Comparison of ENCODE assay signal across 21 mouse cellular contexts in the genomic region with DNA sequence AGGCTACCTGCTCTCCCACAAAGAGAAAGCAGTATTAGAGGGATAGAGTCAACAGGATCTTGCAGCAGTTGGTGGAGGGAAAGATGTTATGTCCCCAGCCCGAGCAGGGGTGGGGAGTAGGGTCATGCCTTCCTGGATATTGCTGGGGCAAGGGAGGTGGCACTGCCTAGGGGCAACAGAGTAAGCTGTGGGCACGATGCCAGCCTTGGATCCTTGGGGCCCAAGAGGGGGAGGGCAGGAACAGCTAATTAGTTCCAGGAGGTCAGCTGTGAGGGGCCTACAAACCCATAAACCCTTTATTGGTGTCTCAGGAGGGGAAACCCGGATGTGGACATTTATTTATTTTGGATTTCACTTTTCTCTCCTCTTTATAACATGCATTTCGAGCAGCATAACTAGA. TPM values are rescaled to one million over a fixed set of nuclear protein-coding genes. Genes with fewer than 3 reads are reported as not detected.
A peak's percentile ranks its signal among the peaks of the same experiment; 100 is the strongest.
DNase-seq lines count a peak whose midpoint lies in the region; ATAC-seq and TF ChIP-seq lines count a peak whose summit lies in the region.
"Had no signal": no experiment of that assay in that cellular context is flagged by ENCODE, and none has a peak within 500 bp of the region (broad histone marks: within the 10 kb centered on the region; RNA-seq: fewer than 3 reads in every experiment).

No protein-coding gene starts in this region.

- 0 out of 2 replicates have a peak, but pooled peaks cover 7% of the 10 kb centered on the region for H3K4me1 ChIP-seq in intestine, postnatal 0 days (replicated peaks; ENCODE audit: control insufficient read depth, insufficient read depth, low read length)
- H3K4me1 ChIP-seq in intestine, embryonic 16.5 days (ENCODE audit: control insufficient read depth, insufficient read depth, low read length) = 0 out of 2 replicates have a peak, but pooled peaks cover 10% of the 10 kb centered on the region
- peaks cover 11% of the 10 kb centered on the region; the same call in 1 of the 2 replicates for H3K4me1 ChIP-seq in midbrain, embryonic 13.5 days (replicated peaks)
- H3K4me1 ChIP-seq in midbrain, embryonic 15.5 days = peaks cover 7% of the 10 kb centered on the region; the same call in 1 of the 2 replicates
- H3K4me1 ChIP-seq in embryonic facial prominence, embryonic 13.5 days = peaks cover 58% of the 10 kb centered on the region
- peaks cover 84% of the 10 kb centered on the region for H3K4me1 ChIP-seq in limb, embryonic 13.5 days

- no peaks in the 10 kb centered on the region for H3K9me3 ChIP-seq in intestine, postnatal 0 days (ENCODE audit: control insufficient read depth)
- no peaks in the 10 kb centered on the region for H3K9me3 ChIP-seq in intestine, embryonic 16.5 days (ENCODE audit: control insufficient read depth, low read length)
- no peaks in the 10 kb centered on the region for H3K9me3 ChIP-seq in midbrain, embryonic 13.5 days
- H3K9me3 ChIP-seq in midbrain, embryonic 15.5 days = no peaks in the 10 kb centered on the region
- no peaks in the 10 kb centered on the region for H3K9me3 ChIP-seq in embryonic facial prominence, embryonic 13.5 days
- H3K9me3 ChIP-seq in limb, embryonic 13.5 days = no peaks in the 10 kb centered on the region
- H3K9me3 ChIP-seq: forebrain, embryonic 12.5 days; heart, embryonic 13.5 days; megakaryocyte, embryonic 14.5 days; neural tube, embryonic 15.5 days had no signal

- no peak for DNase-seq in cerebellum, adult 11 months
- DNase-seq: adrenal gland, postnatal 25 days; heart, postnatal 4 days; layer of hippocampus, postnatal 36 days; lung, postnatal 10 days; thymus, postnatal 25 days had no signal

- no peak overlapping the region for H3K4me2 ChIP-seq in intestine, postnatal 0 days (replicated peaks; ENCODE audit: low read depth)
- no peak overlapping the region for H3K4me2 ChIP-seq in intestine, embryonic 16.5 days (ENCODE audit: low read depth, low read length)
- H3K4me2 ChIP-seq in midbrain, embryonic 13.5 days (replicated peaks) = no peak overlapping the region
- no peak overlapping the region for H3K4me2 ChIP-seq in midbrain, embryonic 15.5 days
- no peak overlapping the region for H3K4me2 ChIP-seq in embryonic facial prominence, embryonic 13.5 days
- H3K4me2 ChIP-seq in limb, embryonic 13.5 days (replicated peaks) = 0 out of 2 replicates have a peak overlapping the region, but pooled peaks have one; percentile 5
- H3K4me2 ChIP-seq: forebrain, embryonic 12.5 days; heart, embryonic 13.5 days; neural tube, embryonic 15.5 days had no signal

- peak; percentile 32; the same call in 1 of the 2 replicates for ATAC-seq in intestine, postnatal 0 days
- no peak for ATAC-seq in intestine, embryonic 16.5 days
- ATAC-seq in midbrain, embryonic 13.5 days = no peak
- ATAC-seq in midbrain, embryonic 15.5 days (replicated peaks) = no peak
- no peak for ATAC-seq in embryonic facial prominence, embryonic 13.5 days (ENCODE audit: insufficient number of reproducible peaks, insufficient read depth, low FRiP score, low TSS enrichment, low read depth)
- ATAC-seq in limb, embryonic 13.5 days (ENCODE audit: low FRiP score, low read depth) = peak; percentile 9; the same call in 1 of the 2 replicates
- ATAC-seq in megakaryocyte-erythroid progenitor cell, adult 5-6 weeks (replicated peaks; ENCODE audit: low FRiP score, low TSS enrichment, poor library complexity, severe bottlenecking) = no peak

- no peak for TF ChIP-seq CTCF in intestine, postnatal 0 days (IDR thresholded peaks at IDR 0.05; ENCODE audit: low read depth)

- no peak overlapping the region for H3K27ac ChIP-seq in intestine, postnatal 0 days (ENCODE audit: low read depth, low read length)
- no peak overlapping the region for H3K27ac ChIP-seq in intestine, embryonic 16.5 days (ENCODE audit: low read length)
- no peak overlapping the region for H3K27ac ChIP-seq in midbrain, embryonic 13.5 days
- no peak overlapping the region for H3K27ac ChIP-seq in midbrain, embryonic 15.5 days
- peak overlapping the region; percentile 72; the same call in 1 of the 2 replicates for H3K27ac ChIP-seq in embryonic facial prominence, embryonic 13.5 days
- H3K27ac ChIP-seq in limb, embryonic 13.5 days = peak overlapping the region; percentile 85
- H3K27ac ChIP-seq: forebrain, embryonic 12.5 days; heart, embryonic 13.5 days; neural tube, embryonic 15.5 days had no signal

- WGBS in intestine, postnatal 0 days = 16% methylated on average over 4 of the region's 4 CpGs
- 30% methylated on average over 4 of the region's 4 CpGs for WGBS in intestine, embryonic 16.5 days
- WGBS in midbrain, embryonic 13.5 days = 55% methylated on average over 4 of the region's 4 CpGs
- WGBS in midbrain, embryonic 15.5 days = 41% methylated on average over 4 of the region's 4 CpGs
- WGBS in embryonic facial prominence, embryonic 13.5 days = 18% methylated on average over 4 of the region's 4 CpGs
- WGBS in limb, embryonic 13.5 days = 9% methylated on average over 4 of the region's 4 CpGs

- H3K27me3 ChIP-seq in intestine, postnatal 0 days (replicated peaks; ENCODE audit: control insufficient read depth, insufficient read depth, low read length) = peaks cover 3% of the 10 kb centered on the region; the same call in 1 of the 2 replicates
- H3K27me3 ChIP-seq in intestine, embryonic 16.5 days (replicated peaks; ENCODE audit: control insufficient read depth, insufficient read depth, low read length) = no peaks in the 10 kb centered on the region
- H3K27me3 ChIP-seq in midbrain, embryonic 13.5 days = peaks cover 6% of the 10 kb centered on the region
- H3K27me3 ChIP-seq in midbrain, embryonic 15.5 days (replicated peaks) = no peaks in the 10 kb centered on the region
- 0 out of 2 replicates have a peak, but pooled peaks cover 4% of the 10 kb centered on the region for H3K27me3 ChIP-seq in embryonic facial prominence, embryonic 13.5 days
- H3K27me3 ChIP-seq in limb, embryonic 13.5 days = peaks cover 3% of the 10 kb centered on the region; the same call in 1 of the 2 replicates

- H3K36me3 ChIP-seq in intestine, postnatal 0 days (ENCODE audit: control insufficient read depth, insufficient read depth) = no peaks in the 10 kb centered on the region
- H3K36me3 ChIP-seq in intestine, embryonic 16.5 days (ENCODE audit: control insufficient read depth, insufficient read depth, low read length) = no peaks in the 10 kb centered on the region
- no peaks in the 10 kb centered on the region for H3K36me3 ChIP-seq in midbrain, embryonic 13.5 days
- H3K36me3 ChIP-seq in midbrain, embryonic 15.5 days (replicated peaks) = no peaks in the 10 kb centered on the region
- no peaks in the 10 kb centered on the region for H3K36me3 ChIP-seq in embryonic facial prominence, embryonic 13.5 days
- H3K36me3 ChIP-seq in limb, embryonic 13.5 days = no peaks in the 10 kb centered on the region
- H3K36me3 ChIP-seq: forebrain, embryonic 12.5 days; heart, embryonic 13.5 days; neural tube, embryonic 15.5 days had no signal

- no peak overlapping the region for H3K4me3 ChIP-seq in intestine, postnatal 0 days (ENCODE audit: low read depth, low read length)
- H3K4me3 ChIP-seq in intestine, embryonic 16.5 days (ENCODE audit: low read length) = no peak overlapping the region
- no peak overlapping the region for H3K4me3 ChIP-seq in midbrain, embryonic 13.5 days (replicated peaks)
- H3K4me3 ChIP-seq in midbrain, embryonic 15.5 days = no peak overlapping the region
- no peak overlapping the region for H3K4me3 ChIP-seq in embryonic facial prominence, embryonic 13.5 days
- no peak overlapping the region for H3K4me3 ChIP-seq in limb, embryonic 13.5 days
- H3K4me3 ChIP-seq: forebrain, embryonic 12.5 days; heart, embryonic 13.5 days; megakaryocyte, embryonic 14.5 days; neural tube, embryonic 15.5 days had no signal

- no peak overlapping the region for H3K9ac ChIP-seq in intestine, postnatal 0 days (ENCODE audit: low read depth, low read length)
- no peak overlapping the region for H3K9ac ChIP-seq in intestine, embryonic 16.5 days (ENCODE audit: low read depth, low read length)
- peak overlapping the region; percentile 32; the same call in 1 of the 2 replicates for H3K9ac ChIP-seq in midbrain, embryonic 13.5 days (replicated peaks)
- H3K9ac ChIP-seq in midbrain, embryonic 15.5 days = no peak overlapping the region
- no peak overlapping the region for H3K9ac ChIP-seq in embryonic facial prominence, embryonic 13.5 days
- H3K9ac ChIP-seq in limb, embryonic 13.5 days = no peak overlapping the region
- H3K9ac ChIP-seq: forebrain, embryonic 12.5 days; heart, embryonic 13.5 days; neural tube, embryonic 15.5 days had no signal

RNA-seq across cellular contexts. Expression of a gene that starts 10.4 kb away (rescaled TPM):
- 0.81 and 1.0 TPM in 2 replicates for polyA plus RNA-seq in intestine, postnatal 0 days (2015; fragmentation: Nextera tagmentation; extraction: Ambion mirVana)
- polyA plus RNA-seq in intestine, embryonic 16.5 days (2015; fragmentation: Nextera tagmentation; extraction: Ambion mirVana) = 2.3 and 2.6 TPM in 2 replicates
- 5.8 and 6.7 TPM in 2 replicates for polyA plus RNA-seq in midbrain, embryonic 13.5 days (2015; fragmentation: Nextera tagmentation; extraction: Ambion mirVana)
- 8.7 and 12.5 TPM in 2 replicates for polyA plus RNA-seq in midbrain, embryonic 15.5 days (2015; fragmentation: Nextera tagmentation; extraction: Ambion mirVana)
- polyA plus RNA-seq in embryonic facial prominence, embryonic 13.5 days (2015; fragmentation: Nextera tagmentation; extraction: Ambion mirVana) = 13.8 and 23.0 TPM in 2 replicates
- polyA plus RNA-seq in limb, embryonic 13.5 days (2015; fragmentation: Nextera tagmentation; extraction: Ambion mirVana) = 32.1 and 47.5 TPM in 2 replicates
- 0.27 TPM in 1 of 2 replicates, not detected in the other for total RNA-seq in megakaryocyte-erythroid progenitor cell, adult 5-6 weeks (2014; fragmentation: Nextera tagmentation)
- total RNA-seq in megakaryocyte-erythroid progenitor cell, adult 5-6 weeks (2017) = not detected in 2 replicates

RNA-seq across cellular contexts. Expression of a gene that starts 56.7 kb away (rescaled TPM):
- 0.04 TPM in 1 of 2 replicates, not detected in the other for polyA plus RNA-seq in intestine, postnatal 0 days (2015; fragmentation: Nextera tagmentation; extraction: Ambion mirVana)
- 0.05 and 0.07 TPM in 2 replicates for polyA plus RNA-seq in intestine, embryonic 16.5 days (2015; fragmentation: Nextera tagmentation; extraction: Ambion mirVana)
- polyA plus RNA-seq in midbrain, embryonic 13.5 days (2015; fragmentation: Nextera tagmentation; extraction: Ambion mirVana) = 0.12 and 0.24 TPM in 2 replicates
- polyA plus RNA-seq in midbrain, embryonic 15.5 days (2015; fragmentation: Nextera tagmentation; extraction: Ambion mirVana) = 0.52 and 0.54 TPM in 2 replicates
- polyA plus RNA-seq in embryonic facial prominence, embryonic 13.5 days (2015; fragmentation: Nextera tagmentation; extraction: Ambion mirVana) = 0.04 and 0.08 TPM in 2 replicates
- 0.31 and 0.32 TPM in 2 replicates for polyA plus RNA-seq in limb, embryonic 13.5 days (2015; fragmentation: Nextera tagmentation; extraction: Ambion mirVana)
- not detected in 2 replicates for total RNA-seq in megakaryocyte-erythroid progenitor cell, adult 5-6 weeks (2014; fragmentation: Nextera tagmentation)
- not detected in 2 replicates for total RNA-seq in megakaryocyte-erythroid progenitor cell, adult 5-6 weeks (2017)
- total RNA-seq: granulocyte monocyte progenitor cell, adult 5-6 weeks; liver, adult 2 months; monocyte, adult 5-6 weeks had no signal
- polyA plus RNA-seq: liver, adult 2 months; small intestine, adult 2 months had no signal

Comparison
In these comparisons a context has a peak if more than half of its experiments do, and no peak if none do; other contexts are left out.
1. ATAC-seq: peak in intestine, postnatal 0 days (single experiment) and limb, embryonic 13.5 days (single experiment); none in intestine, embryonic 16.5 days (single experiment), midbrain, embryonic 13.5 days (single experiment), midbrain, embryonic 15.5 days (single experiment), embryonic facial prominence, embryonic 13.5 days (single experiment) and megakaryocyte-erythroid progenitor cell, adult 5-6 weeks (single experiment).
2. H3K27ac ChIP-seq: peak in embryonic facial prominence, embryonic 13.5 days (single experiment) and limb, embryonic 13.5 days (single experiment); none in intestine, postnatal 0 days (single experiment), intestine, embryonic 16.5 days (single experiment), midbrain, embryonic 13.5 days (single experiment) and midbrain, embryonic 15.5 days (single experiment).